ENCODE assay signal across 31 mouse cellular contexts in genomic region chr12:81097738-81098137, GRCm38 (mm10).
A peak's percentile ranks its signal among the peaks of the same experiment; 100 is the strongest.
DNase-seq lines count a peak whose midpoint lies in the region; ATAC-seq and TF ChIP-seq lines count a peak whose summit lies in the region.
"Had no signal": no experiment of that assay in that cellular context is flagged by ENCODE, and none has a peak within 500 bp of the region (broad histone marks: within the 10 kb centered on the region; RNA-seq: fewer than 3 reads in every experiment).

No protein-coding gene starts in this region.

- 78% methylated on average over 4 of the region's 4 CpGs for WGBS in midbrain, embryonic 10.5 days
- WGBS in midbrain, postnatal 0 days = 60% methylated on average over 4 of the region's 4 CpGs
- WGBS in midbrain, embryonic 14.5 days = 68% methylated on average over 4 of the region's 4 CpGs

- no peak overlapping the region for H3K9ac ChIP-seq in midbrain, postnatal 0 days (replicated peaks; ENCODE audit: low read length, poor library complexity, severe bottlenecking)
- H3K9ac ChIP-seq in midbrain, embryonic 14.5 days (replicated peaks; ENCODE audit: low read length) = no peak overlapping the region
- H3K9ac ChIP-seq: forebrain, embryonic 13.5 days; limb, embryonic 13.5 days; liver, embryonic 13.5 days had no signal

- H3K36me3 ChIP-seq in midbrain, embryonic 10.5 days = no peaks in the 10 kb centered on the region
- H3K36me3 ChIP-seq in midbrain, postnatal 0 days (ENCODE audit: insufficient read depth, low read length) = no peaks in the 10 kb centered on the region
- H3K36me3 ChIP-seq in midbrain, embryonic 14.5 days (ENCODE audit: control insufficient read depth, insufficient read depth, low read length) = no peaks in the 10 kb centered on the region
- H3K36me3 ChIP-seq: limb, embryonic 13.5 days; liver, embryonic 13.5 days had no signal

- no peaks in the 10 kb centered on the region for H3K27me3 ChIP-seq in midbrain, embryonic 10.5 days (ENCODE audit: low read depth, poor library complexity, severe bottlenecking)
- H3K27me3 ChIP-seq in midbrain, postnatal 0 days (ENCODE audit: insufficient read depth, low read length) = no peaks in the 10 kb centered on the region
- H3K27me3 ChIP-seq in midbrain, embryonic 14.5 days (ENCODE audit: control insufficient read depth, insufficient read depth, low read length) = no peaks in the 10 kb centered on the region
- H3K27me3 ChIP-seq: forebrain, embryonic 13.5 days; limb, embryonic 13.5 days; liver, embryonic 13.5 days had no signal

- TF ChIP-seq CTCF in midbrain, postnatal 0 days (IDR thresholded peaks at IDR 0.05) = no peak

- no peak for ATAC-seq in midbrain, postnatal 0 days (ENCODE audit: low FRiP score)
- no peak for ATAC-seq in midbrain, embryonic 14.5 days (ENCODE audit: low FRiP score, low TSS enrichment)
- ATAC-seq: forebrain, embryonic 13.5 days; hindbrain, postnatal 0 days; intestine, embryonic 16.5 days; lung, postnatal 0 days; Patski had no signal

- H3K4me3 ChIP-seq in midbrain, embryonic 10.5 days = no peak overlapping the region
- H3K4me3 ChIP-seq in midbrain, postnatal 0 days (ENCODE audit: low read depth, low read length) = no peak overlapping the region
- no peak overlapping the region for H3K4me3 ChIP-seq in midbrain, embryonic 14.5 days (replicated peaks; ENCODE audit: low read depth, low read length)
- H3K4me3 ChIP-seq: erythroblast, embryonic 14.5 days; forebrain, embryonic 13.5 days; limb, embryonic 13.5 days; liver, embryonic 13.5 days; megakaryocyte, embryonic 14.5 days had no signal

- H3K27ac ChIP-seq in midbrain, embryonic 10.5 days (replicated peaks) = no peak overlapping the region
- H3K27ac ChIP-seq in midbrain, postnatal 0 days (ENCODE audit: low read depth, low read length) = no peak overlapping the region
- 0 out of 2 replicates have a peak overlapping the region, but pooled peaks have one; percentile 20 for H3K27ac ChIP-seq in midbrain, embryonic 14.5 days (replicated peaks; ENCODE audit: low read depth, low read length)
- H3K27ac ChIP-seq: forebrain, embryonic 13.5 days; hindbrain, postnatal 0 days; limb, embryonic 13.5 days; liver, embryonic 13.5 days had no signal

- intact Hi-C loops in heart, postnatal 10 days (cut with DNase I) = no loop called here

- no peaks in the 10 kb centered on the region for H3K9me3 ChIP-seq in midbrain, embryonic 10.5 days (replicated peaks)
- no peaks in the 10 kb centered on the region for H3K9me3 ChIP-seq in midbrain, postnatal 0 days (ENCODE audit: low read length)
- no peaks in the 10 kb centered on the region for H3K9me3 ChIP-seq in midbrain, embryonic 14.5 days (ENCODE audit: control insufficient read depth, low read length)
- H3K9me3 ChIP-seq: forebrain, embryonic 13.5 days; limb, embryonic 13.5 days; liver, embryonic 13.5 days; megakaryocyte, embryonic 14.5 days had no signal

- H3K4me2 ChIP-seq in midbrain, postnatal 0 days (ENCODE audit: low read depth, low read length, poor library complexity, severe bottlenecking) = no peak overlapping the region
- H3K4me2 ChIP-seq in midbrain, embryonic 14.5 days (ENCODE audit: low read length) = no peak overlapping the region
- H3K4me2 ChIP-seq: forebrain, embryonic 13.5 days; heart, embryonic 11.5 days; limb, embryonic 13.5 days; liver, embryonic 13.5 days had no signal

- H3K4me1 ChIP-seq in midbrain, embryonic 10.5 days = peaks cover 24% of the 10 kb centered on the region
- H3K4me1 ChIP-seq in midbrain, postnatal 0 days (ENCODE audit: insufficient read depth, low read length) = no peaks in the 10 kb centered on the region
- peaks cover 4% of the 10 kb centered on the region; the same call in 1 of the 2 replicates for H3K4me1 ChIP-seq in midbrain, embryonic 14.5 days (ENCODE audit: control insufficient read depth, insufficient read depth, low read length)
- H3K4me1 ChIP-seq: megakaryocyte, embryonic 14.5 days had no signal

- DNase-seq in heart, adult 11 months = peak; percentile 82
- DNase-seq in heart, postnatal 10 days = no peak
- DNase-seq in midbrain, embryonic 10.5 days (ENCODE audit: low spot score) = peak; percentile 10
- DNase-seq in midbrain, postnatal 0 days (ENCODE audit: low spot score) = no peak
- DNase-seq in midbrain, embryonic 14.5 days = no peak
- DNase-seq in urinary bladder, adult 18-20 months (ENCODE audit: low spot score in 2 of 2) = no peak
- DNase-seq in kidney, postnatal 4 days = no peak
- DNase-seq: adrenal gland, postnatal 25 days; cerebellum, adult 18-20 months; cerebellum, postnatal 10 days; gastrocnemius, postnatal 14 days; heart, adult 18-20 months; heart, postnatal 4 days; kidney, adult 9 months; kidney, postnatal 10 days; layer of hippocampus, adult 9-11 months; liver, embryonic 13.5 days; lung, adult 18-20 months; lung, postnatal 4 days; right cerebral cortex, postnatal 25 days; thymus, adult 18-20 months; thymus, postnatal 25 days had no signal

Comparison
In these comparisons a context has a peak if more than half of its experiments do, and no peak if none do; other contexts are left out.
1. DNase-seq: peak in heart, adult 11 months (single experiment) and midbrain, embryonic 10.5 days (single experiment); none in heart, postnatal 10 days (0 of 2), midbrain, postnatal 0 days (single experiment), midbrain, embryonic 14.5 days (single experiment), urinary bladder, adult 18-20 months (0 of 2) and kidney, postnatal 4 days (0 of 2).